Mouse (Mus musculus) kidney, postnatal 4 days (tissue): ENCODE measurements around the gene Rpl10a.
"Not testable (repeated sequence)": the region's sequence is repeated elsewhere in the genome, so short reads cannot be mapped to it uniquely, and the experiment has no call there.

ENCODE experiments used
- DNase-seq, 2 experiments: peaks; one replicate each; pipeline ENCODE4 v3.0.0; 2021; ENCODE audit warnings: mixed read lengths in 2 of 2

Rpl10a gene

GRCm38 (mm10) chr17:28308297-28309195 lies 19.7 kb upstream of the Rpl10a start:
- peak; percentile 95 to 97 for DNase-seq

DNA sequence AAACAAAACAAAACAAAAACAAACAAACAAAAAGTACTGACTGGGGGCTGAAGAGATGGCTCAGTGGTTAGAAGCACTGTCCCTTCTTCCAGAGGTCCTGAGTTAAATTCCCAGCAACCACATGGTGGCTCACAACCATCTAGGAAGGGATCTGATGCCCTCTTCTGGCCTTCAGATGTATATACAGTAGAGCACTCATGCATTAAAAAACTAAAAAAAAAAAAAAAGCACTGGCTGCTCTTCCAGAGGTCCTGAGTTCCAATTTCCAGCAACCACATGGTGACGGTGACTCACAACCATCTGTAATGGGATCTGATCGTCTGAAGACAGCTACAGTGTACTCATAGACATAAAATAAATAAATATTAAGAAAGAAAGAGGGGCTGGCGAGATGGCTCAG lies 17.4 kb upstream of the Rpl10a start:
- DNase-seq = no peak

DNA sequence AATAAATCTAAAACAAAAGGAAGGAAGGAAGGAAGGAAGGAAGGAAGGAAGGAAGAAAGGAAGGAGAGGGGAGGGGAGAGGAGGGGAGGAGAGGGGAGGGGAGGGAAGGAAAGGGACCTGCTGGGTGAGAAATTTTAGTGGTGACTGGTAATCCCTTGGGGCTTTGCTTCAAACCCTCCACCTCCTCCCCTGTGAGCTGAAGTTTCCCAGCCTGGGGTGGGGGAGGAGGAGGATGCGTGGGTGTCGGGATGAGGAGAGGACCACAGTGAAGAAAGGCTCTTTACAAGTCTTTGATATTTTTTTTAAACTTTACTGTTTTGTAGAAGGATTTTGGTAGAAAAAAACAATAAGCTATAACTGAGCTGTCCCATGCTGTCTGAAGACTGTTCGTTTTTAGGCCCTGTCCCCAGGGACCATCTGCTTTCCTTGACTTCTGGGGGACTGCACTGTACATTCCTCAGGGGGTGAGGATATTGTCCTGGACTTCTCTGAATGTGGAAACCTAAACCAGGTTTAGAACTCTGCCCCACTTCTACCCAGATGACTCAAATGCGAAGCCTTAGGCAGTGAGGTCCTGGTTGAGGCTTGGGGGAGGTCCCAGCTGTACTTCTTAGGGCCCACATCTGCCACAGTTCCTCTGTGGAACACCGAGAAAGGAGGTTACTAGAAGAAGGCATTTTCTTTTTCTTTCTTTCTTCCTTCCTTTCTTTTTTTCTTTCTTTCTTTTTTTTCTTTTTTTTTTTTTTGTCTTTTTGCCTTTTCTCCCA lies 16.7 kb upstream of the Rpl10a start:
- DNase-seq = peak in 1 of 2 experiments; percentile 41

DNA sequence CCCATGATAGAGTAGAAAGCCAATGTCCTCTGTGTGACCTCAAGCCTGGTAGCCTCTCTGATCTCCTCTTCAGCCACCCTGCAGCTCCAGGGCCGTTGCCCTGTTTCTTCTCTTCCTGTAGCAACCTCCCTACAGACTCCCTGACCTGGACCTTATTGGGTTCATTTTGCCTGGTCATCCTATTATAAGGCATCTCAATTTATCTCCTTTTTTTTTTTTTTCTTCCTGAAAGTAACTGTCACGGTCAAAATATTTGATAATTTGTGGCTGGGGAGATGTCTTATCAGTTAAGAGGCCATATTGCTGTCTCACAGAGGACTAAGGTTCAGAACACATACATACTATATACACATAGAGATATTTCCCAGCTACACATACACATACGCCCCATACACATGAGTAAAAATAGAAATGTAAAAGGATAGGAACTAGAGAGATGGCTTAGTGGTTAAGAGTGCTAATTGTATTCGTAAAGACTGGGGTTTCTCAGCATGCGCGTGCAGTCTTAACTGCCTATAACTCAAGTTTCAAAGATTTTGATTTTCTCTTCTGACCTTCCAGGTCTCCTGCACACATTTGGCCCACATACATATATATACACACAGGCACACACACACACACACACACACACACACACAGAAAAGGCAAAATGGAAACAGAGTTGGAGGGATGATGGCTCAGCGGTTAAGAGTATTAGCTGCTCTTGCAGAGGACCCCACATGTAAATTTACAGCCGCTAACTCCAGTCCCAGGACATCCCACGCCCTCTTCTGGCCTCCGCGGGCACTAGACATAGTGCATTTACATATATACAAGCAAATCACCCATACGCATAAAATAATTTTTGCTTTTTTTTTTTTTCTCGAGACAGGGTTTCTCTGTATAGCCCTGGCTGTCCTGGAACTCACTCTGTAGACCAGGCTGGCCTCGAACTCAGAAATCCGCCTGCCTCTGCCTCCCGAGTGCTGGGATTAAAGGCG lies 15.7 kb upstream of the Rpl10a start:
- DNase-seq = peak; percentile 62 to 72

DNA sequence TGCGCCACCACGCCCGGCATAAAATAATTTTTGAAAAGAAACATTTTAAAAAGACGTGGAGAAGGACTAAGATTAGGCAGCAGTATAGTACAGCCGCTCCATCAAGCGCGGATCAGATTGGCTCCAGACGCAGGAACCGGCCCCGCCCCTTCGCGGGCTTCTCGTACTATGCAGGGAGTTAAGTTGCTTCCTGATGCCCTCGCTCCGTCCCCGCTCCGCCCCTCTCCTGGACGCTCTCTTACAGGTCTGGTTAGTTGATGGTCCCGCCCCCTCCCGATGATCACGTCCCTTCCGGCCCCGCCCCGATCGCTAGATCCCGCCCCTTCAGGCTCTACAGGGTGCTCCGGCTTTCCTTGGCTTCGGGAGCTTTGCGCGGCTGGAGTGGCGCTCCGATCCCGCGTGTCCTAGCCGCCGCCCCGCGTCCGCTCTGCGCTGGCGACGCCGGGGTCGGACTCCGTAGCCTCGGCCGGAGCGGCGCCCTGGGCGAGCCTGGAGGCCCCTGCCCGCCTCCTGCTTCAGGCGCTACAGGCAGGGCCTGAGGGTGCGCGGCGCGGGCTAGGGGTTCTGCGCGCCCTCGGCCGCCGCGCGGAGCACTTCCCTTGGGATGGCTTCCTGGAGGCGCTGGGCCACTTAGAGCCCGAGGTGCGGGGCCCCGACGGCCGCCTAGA lies 14.9 kb upstream of the Rpl10a start, which contains the start of gene Fance:
Gene Fance, plus strand, starts transcription at position 308 of the 668 bp plus-strand sequence.
- peak; percentile 98 to 99 for DNase-seq

GRCm38 (mm10) chr17:28313880-28314225 lies 14.4 kb upstream of the Rpl10a start:
- peak in 1 of 2 experiments; percentile 33 for DNase-seq

DNA sequence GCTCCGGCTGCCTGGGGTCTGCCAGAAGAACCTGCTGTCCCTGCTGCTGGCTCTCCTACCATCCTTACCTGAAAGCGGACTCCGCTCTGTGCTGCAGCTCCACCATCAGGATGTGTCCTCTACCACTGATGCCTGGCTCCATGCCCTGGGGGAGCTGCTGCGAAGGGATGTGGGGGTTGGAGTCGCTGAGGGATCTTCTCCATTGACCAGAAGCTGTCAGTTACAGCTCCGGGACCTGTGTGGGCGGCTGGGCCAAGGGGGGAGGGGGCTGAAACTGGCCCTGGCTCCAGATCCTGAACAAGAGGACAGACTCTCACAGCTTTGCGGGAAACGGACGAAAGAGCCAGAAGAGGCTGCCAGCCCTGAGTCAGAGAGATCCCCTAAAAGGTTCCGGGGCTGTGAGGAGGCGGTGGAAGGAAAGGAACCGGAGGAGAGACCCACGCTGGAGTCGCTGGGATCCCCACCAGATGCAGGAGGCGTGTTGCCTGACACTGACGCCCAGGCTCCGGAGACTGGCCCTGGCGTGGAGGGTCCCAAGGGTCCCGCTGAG lies 12.6 kb upstream of the Rpl10a start:
- DNase-seq = no peak

DNA sequence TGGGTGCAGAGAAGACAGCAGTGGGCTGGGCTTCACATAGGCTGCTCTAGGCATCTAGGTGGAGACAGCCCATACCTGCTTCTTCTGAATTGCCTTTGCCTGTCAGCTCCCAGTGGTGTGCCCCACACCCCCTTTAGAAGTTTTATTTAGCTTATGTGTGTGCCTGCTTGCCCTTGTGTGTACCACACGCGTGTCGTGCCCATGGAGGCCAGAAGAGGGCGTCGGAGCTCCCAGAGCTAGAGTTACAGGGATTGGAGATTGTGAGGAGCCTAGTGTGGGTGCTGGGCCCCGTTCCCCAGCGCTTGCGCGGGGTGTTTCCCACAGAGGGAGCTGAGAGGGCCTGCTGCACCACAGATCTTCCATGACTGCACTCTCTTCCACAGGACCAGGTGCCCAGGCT lies 11.8 kb upstream of the Rpl10a start:
- no peak for DNase-seq

GRCm38 (mm10) chr17:28317091-28317490 lies 11.2 kb upstream of the Rpl10a start:
- DNase-seq = no peak

DNA sequence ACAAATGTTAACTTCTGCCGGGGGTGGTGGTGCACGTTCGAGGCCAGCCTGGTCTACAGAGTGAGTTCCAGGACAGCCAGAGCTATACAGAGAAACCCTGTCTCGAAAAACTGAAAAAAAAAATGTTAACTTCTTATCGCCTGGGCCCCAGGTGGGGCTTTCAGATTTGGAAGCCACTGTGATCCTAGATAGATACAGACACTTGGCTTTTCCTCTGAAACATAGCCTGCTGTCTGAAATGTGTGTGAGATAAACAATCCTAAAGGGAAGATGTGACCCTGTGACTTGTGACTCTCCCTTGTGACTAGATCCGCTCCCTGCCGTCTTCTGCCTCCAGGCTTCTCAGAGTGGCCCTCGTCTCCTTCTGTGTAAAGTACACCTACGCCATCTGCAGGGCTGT lies 10.5 kb upstream of the Rpl10a start:
- DNase-seq = no peak

GRCm38 (mm10) chr17:28321700-28322099 lies 6.6 kb upstream of the Rpl10a start:
- DNase-seq = no peak

DNA sequence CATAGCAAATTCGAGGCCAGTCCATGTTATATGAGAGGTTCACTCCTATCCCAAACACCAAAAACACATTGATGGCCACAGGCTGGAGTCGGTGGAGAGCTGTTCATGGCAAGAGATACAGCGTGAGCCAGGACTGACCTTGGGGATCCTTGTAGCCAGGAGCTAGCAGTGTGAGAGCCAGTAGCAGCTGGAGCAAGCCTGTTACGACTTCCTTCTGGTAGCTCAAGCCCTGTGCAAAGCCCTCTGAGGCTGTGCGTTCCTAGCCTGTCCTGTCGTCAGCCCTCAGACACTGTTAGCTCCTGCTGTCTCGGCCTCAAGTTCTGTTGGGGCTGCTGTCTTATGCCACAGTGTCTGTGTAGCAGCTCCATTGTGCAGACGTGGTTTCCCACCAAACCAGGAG lies 4.5 kb upstream of the Rpl10a start:
- no peak for DNase-seq

- not testable (repeated sequence) for DNase-seq
Measured at GRCm38 (mm10) chr17:28324416-28324815, 3.9 kb upstream of the Rpl10a start.

DNA sequence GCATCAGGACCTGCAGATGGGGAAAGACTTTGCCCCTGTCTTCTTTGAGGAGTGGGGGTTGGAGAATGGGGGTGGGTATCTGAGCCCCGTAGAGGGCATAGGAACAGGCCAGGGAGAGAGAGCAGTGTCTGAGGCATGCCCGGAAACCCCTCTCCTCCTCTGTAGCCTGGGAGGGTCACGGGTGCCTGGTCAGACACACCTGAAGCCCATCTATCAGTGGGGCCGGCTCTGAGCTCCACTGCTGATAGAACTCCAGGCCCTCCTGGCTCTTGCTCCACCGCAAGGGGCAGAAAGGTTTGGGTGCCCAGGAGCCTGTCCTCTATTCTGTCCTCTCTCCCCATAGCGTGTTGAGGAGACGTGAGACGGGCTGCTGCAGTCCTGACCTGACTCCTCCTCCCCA lies 2.5 kb upstream of the Rpl10a start:
- no peak for DNase-seq

GRCm38 (mm10) chr17:28326951-28327350 lies 1.3 kb upstream of the Rpl10a start:
- no peak for DNase-seq

DNA sequence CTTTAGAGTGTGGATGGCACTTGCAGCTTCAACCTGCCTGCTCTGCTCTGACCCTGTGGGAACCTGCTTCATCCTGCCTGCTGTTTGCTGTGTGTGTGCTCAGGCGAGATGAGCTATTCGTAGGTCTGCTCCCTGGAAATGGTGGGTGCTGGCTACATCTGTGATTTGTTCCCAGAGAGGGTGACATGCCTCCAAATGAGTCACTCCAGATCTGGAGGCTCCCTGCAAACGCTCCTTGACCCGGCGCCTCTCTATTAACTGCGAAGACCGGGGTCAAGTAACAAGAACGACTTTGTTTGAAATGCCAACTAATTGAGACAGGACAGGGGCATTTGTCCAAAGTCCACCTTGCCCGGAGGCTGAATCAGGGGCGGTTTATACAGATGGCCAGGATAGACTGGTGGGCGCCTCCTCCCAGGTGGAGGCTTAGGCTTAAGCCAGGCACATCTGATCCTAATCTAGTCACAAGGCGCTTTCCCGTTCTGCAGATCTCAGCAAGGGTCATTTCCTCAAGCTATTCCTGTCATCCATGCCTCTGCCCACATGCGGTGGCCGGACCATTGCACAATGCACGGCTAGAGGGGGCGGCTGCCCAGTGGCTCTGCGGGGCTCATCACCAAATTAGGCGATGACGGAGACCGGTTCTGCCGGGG lies 472 bp upstream of the Rpl10a start:
- DNase-seq = no peak

GRCm38 (mm10) chr17:28328946-28329345 lies 675 bp downstream of the Rpl10a start:
- peak in 1 of 2 experiments; percentile 46 for DNase-seq

GRCm38 (mm10) chr17:28329503-28330231 lies 1.4 kb downstream of the Rpl10a start:
- peak in 1 of 2 experiments; percentile 31 for DNase-seq

GRCm38 (mm10) chr17:28330232-28330546 lies 1.9 kb downstream of the Rpl10a start:
- DNase-seq = no peak

DNA sequence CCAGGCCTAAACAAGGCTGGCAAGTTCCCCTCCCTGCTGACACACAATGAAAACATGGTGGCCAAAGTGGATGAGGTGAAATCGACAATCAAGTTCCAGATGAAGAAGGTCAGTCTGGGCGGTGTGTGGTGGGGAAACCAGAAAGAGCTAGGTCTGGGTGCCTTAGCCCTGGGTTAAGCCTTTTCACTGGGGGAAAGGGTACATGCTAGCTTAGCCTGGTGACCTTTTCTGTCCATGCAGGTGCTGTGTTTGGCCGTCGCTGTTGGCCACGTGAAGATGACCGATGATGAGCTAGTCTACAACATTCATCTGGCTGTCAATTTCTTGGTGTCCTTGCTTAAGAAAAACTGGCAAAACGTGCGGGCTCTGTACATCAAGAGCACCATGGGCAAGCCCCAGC lies 2.3 kb downstream of the Rpl10a start:
- not testable (repeated sequence) for DNase-seq
